Mouse (Mus musculus) kidney, adult 2 months (tissue): Measurements from ENCODE around the gene Glrx. TPM values are rescaled to one million over a fixed set of nuclear protein-coding genes. Genes with fewer than 3 reads are reported as not detected.

Experiments
- DNase-seq: peaks from one replicate; pipeline ENCODE4 v3.0.0; 2021
- H3K27ac ChIP-seq: fragments of 200-500 bp; 2 replicates; pipeline ENCODE4 v1.5.1; 2012; ENCODE audit warnings: low read depth, low read length, control low read depth, inconsistent platforms; ENCODE audit not compliant: insufficient read depth
- H3K27me3 ChIP-seq: fragments of 200-500 bp; replicated peaks from 2 replicates; pipeline ENCODE4 v1.6.1; 2012; ENCODE audit warnings: mild to moderate bottlenecking, moderate library complexity, low read length, inconsistent platforms; ENCODE audit not compliant: control insufficient read depth, insufficient read depth
- H3K36me3 ChIP-seq: fragments of 200-500 bp; 2 replicates; pipeline ENCODE4 v1.6.1; 2012; ENCODE audit warnings: mild to moderate bottlenecking, moderate library complexity, low read length, inconsistent platforms; ENCODE audit not compliant: control insufficient read depth, insufficient read depth
- H3K4me1 ChIP-seq: fragments of 200-500 bp; 2 replicates; pipeline ENCODE4 v1.6.1; 2011; ENCODE audit warnings: low read length; ENCODE audit not compliant: control insufficient read depth, insufficient read depth
- H3K4me3 ChIP-seq: fragments of 200-500 bp; 2 replicates; pipeline ENCODE4 v1.5.1; 2011; ENCODE audit warnings: mild to moderate bottlenecking, low read depth, low read length, control low read depth; ENCODE audit not compliant: insufficient read depth
- CTCF ChIP-seq: fragments of 200-500 bp; conservative IDR thresholded peaks from 2 replicates; pipeline ENCODE4 v1.5.1; 2011; ENCODE audit warnings: low read depth, mild to moderate bottlenecking, control low read depth, low read length, moderate library complexity, mixed read lengths; ENCODE audit not compliant: insufficient read depth, insufficient read length
- POLR2A ChIP-seq: fragments of 200-500 bp; IDR thresholded peaks from one replicate; pipeline ENCODE4 v1.6.1; 2011; ENCODE audit warnings: low read depth, low read length, control low read depth
- WGBS: fragments of 180-500 bp; shearing (Covaris S2); methylation state at CpG from one replicate; pipeline ENCODE4 v1.1.7; 2018; 5-methylcytosine and 5-hydroxymethylcytosine counted together
- polyA plus RNA-seq: library from polyadenylated mRNA; depleted of rRNA; stranded (reverse); fragments of >200 nt; gene quantifications from 2 replicates; pipeline ENCODE4 v1.2.3, GENCODE M21; 2012; rRNA removed

Gene Glrx
- 47.1 and 56.4 TPM in 2 replicates for polyA plus RNA-seq

DNA sequence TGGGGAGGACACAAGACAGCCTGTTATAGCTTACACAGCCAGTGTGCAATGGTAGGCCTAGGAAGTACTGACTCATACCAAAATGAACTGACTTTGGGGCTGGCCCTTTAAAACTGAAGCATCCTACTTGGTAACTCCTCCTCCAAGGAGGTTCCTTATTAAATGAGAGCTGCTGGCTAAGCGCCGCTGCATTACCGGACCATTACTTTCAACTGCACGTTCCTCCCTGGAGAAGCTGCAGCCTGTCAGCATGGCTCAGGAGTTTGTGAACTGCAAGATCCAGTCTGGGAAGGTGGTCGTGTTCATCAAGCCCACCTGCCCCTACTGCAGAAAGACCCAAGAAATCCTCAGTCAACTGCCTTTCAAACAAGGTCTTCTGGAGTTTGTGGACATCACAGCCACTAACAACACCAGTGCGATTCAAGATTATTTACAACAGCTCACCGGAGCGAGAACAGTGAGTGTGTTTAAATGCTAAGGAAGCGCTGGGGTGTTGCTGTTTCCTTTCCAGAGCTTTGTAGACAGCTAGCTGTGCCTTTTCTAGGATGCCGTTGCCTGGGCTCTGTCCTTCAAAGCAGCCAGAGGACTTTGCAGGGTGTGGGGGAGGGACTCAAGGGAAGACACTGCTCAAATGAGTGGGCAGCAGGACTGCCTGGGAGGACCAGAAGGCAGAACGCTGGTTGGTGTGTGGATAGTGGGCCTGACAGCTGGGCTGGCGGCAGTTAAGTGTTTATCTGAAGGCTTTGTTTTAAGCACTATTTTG is at the start of gene Glrx:
Gene Glrx (plus strand): TSS at position 150 of the 763 bp plus-strand sequence.
- H3K27ac ChIP-seq: peak within 1 kb of the TSS; percentile 88
- H3K36me3 ChIP-seq: no peaks in the 10 kb centered on the region
- peaks cover 17% of the 10 kb centered on the region; the same call in 1 of the 2 replicates for H3K4me1 ChIP-seq
- no peaks in the 10 kb centered on the region for H3K27me3 ChIP-seq
- DNase-seq: peak; percentile 93
- WGBS: 1% methylated on average over 12 of the region's 12 CpGs
- TF ChIP-seq CTCF: 0 out of 2 replicates have a peak, but pooled peaks have one; percentile 1
- peak; percentile 78 for TF ChIP-seq POLR2A
- peak within 1 kb of the TSS; percentile 89 for H3K4me3 ChIP-seq

DNA sequence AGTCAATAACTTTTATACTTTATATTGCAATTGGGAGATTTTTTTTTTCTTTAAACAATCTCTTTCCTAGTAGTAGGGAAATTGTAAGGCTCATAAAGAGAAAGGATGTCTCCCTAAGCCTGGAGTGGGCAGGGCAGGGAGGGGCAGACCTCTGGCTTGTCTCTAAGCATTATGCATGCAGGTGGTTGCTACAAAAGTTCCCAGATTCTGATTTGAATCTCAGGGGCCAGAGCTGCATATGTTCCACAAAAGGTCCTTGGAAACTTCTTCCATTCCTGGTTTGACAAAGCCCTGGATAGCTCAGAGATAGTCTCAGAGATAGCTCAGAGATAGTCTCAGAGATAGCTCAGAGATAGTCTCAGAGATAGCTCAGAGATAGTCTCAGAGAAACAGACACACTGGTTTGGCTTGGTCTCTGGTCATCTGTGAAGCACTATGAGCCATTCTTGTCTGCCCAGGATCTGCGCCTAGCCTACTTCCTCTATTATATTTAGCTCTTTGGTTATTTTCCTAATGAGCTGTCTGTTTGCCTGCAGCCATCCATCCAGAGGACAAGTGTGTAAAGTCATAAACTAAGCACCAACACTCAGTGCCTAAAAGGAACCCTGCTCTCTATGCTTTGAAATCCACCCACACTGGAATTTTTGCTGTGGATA is 49.0 kb upstream of the Glrx start:
- Histone ChIP-seq H3K27me3 (no peaks in the 10 kb centered on the region), H3K4me1 (no peaks in the 10 kb centered on the region), H3K4me3 (no peak overlapping the region), H3K27ac (no peak overlapping the region), H3K36me3 (no peaks in the 10 kb centered on the region)
- no peak for DNase-seq
- no peak for TF ChIP-seq POLR2A
- TF ChIP-seq CTCF: no peak
- 61% methylated on average over 1 of the region's 1 CpGs for WGBS

DNA sequence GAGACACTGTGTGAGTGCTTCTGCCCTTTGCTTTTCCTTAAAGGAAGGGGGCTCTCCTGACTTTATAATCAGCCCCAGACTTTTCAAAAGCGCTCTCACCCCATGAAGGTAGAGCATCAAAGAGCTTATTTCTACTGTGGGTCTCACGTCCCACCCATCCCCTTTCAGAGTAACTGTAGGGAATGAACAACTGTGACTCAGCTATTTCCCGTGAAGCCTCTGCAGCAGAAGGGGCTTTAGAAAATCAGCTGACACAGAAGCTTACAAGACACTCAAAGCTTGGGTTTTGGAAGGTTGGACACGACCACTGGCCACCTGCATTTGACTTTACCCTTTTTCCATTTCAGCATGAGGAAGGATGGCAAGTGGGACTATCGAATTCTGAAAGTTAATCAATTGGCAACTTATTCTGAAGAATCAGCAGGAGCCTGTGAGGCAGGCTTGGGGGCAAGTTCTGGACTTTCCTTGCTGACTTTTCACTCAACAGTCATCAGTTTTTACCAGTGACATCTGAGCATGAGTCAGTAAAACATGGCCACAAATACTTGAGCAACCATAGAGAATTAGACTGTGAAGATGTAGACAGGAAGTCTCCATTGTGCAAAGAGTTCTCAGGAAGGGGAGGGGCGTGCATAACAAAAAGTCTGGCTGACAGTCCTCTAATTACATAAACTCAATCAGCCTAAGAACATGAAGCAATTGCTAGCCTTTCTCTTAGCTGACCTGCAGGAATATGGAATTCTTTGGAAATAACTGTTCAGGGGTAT is 45.6 kb upstream of the Glrx start:
- H3K27me3 ChIP-seq: no peaks in the 10 kb centered on the region
- no peak overlapping the region for H3K4me3 ChIP-seq
- H3K27ac ChIP-seq: no peak overlapping the region
- no peak for TF ChIP-seq CTCF
- no peak for TF ChIP-seq POLR2A
- 78% methylated on average over 6 of the region's 6 CpGs for WGBS
- no peak for DNase-seq
- peaks cover 6% of the 10 kb centered on the region; the same call in 1 of the 2 replicates for H3K4me1 ChIP-seq
- H3K36me3 ChIP-seq: no peaks in the 10 kb centered on the region

DNA sequence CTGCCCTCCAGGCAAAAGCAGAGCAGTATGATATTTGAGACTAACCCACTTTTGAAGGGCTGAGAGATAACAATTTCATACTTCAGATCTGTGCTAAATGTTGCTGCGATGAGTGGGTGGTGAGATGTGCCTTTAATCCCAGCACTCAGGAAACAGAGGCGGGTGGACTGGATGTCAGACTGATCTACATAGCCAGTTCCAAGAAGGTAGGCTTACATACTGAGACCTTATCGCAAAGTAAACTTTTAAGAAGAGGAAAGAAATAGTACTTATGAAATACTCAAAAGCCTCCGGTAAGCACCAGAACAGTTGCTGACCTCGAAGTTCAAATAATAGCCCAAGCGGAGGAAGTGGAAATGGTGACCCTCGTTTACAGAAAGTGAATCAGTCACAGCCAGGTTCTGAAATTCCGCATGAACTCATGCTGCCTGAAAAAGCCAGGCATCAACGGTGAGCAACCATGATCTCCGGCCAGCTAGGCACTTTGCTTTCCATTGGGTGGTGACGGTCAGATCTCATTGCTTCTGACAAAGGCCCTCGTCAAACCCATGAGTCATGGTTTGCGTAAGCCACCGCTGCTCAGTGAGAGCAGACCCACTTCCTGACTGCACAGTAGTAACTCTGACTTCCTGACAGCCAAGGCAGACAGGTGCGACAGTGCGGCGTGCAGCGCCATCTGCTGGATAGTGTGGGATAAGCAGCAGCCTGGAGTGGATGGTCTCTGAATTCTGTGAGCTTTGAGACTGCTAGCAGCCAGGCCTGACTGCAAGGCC is 42.1 kb upstream of the Glrx start:
- WGBS: 14% methylated on average over 18 of the region's 18 CpGs
- DNase-seq: peak; percentile 96
- no peak overlapping the region for H3K27ac ChIP-seq

DNA sequence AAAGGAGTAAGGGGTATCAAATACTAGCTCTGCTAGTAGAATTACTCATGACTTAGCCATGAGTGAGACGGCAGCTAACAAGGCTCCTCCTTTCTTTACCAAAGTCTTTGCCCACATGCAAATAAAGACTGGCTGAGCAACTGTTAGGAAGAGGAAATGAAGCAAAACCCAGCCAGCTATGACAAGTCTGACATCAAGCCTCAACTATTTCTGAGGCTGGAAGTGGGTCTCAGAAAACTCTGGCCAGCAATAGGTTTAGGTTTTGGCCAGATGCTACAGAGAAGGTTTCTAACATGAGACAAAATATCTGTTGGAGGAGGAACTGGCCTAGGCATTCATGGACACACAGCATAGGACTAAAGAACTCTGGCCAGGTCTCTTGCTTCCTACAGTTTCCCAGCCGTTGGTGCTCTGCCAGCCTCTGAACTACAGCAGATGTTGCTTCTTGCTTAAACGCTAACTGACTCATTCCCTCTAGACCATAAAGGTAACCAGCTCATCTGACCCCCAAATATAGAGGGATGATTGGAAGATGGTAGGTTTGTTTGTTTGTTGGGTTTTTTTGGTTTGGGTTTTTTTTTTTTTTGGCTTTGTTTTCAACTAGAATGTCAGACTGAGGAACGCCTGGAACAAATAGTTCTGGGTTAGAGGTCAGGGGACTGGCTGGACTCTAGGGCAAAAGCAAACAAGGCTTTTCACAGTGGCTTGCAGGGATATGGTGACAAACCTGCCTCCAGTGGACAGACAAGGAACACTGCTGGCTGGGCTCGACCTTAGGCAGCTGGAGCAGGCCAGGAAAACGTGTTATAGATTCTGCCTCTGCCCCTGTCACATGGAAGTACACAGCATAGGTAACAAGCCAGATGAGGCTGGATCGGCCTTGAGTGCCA is 41.0 kb upstream of the Glrx start:
- peak overlapping the region; percentile 55; the same call in 1 of the 2 replicates for H3K27ac ChIP-seq
- H3K27me3 ChIP-seq: no peaks in the 10 kb centered on the region
- peak; percentile 76 for DNase-seq
- 41% methylated on average over 7 of the region's 7 CpGs for WGBS
- H3K36me3 ChIP-seq: no peaks in the 10 kb centered on the region
- no peak overlapping the region for H3K4me3 ChIP-seq
- TF ChIP-seq POLR2A (no peak), CTCF (peak; percentile 67)
- H3K4me1 ChIP-seq: peaks cover 7% of the 10 kb centered on the region; the same call in 1 of the 2 replicates

More for the DNA sequence above, 42.1 kb upstream of the Glrx start:
- Histone ChIP-seq H3K4me3 (peak overlapping the region; percentile 25), H3K4me1 (peaks cover 7% of the 10 kb centered on the region; the same call in 1 of the 2 replicates), H3K27me3 (no peaks in the 10 kb centered on the region), H3K36me3 (no peaks in the 10 kb centered on the region)
- TF ChIP-seq CTCF (peak; percentile 100; the same call in 1 of the 2 replicates), POLR2A (no peak)

DNA sequence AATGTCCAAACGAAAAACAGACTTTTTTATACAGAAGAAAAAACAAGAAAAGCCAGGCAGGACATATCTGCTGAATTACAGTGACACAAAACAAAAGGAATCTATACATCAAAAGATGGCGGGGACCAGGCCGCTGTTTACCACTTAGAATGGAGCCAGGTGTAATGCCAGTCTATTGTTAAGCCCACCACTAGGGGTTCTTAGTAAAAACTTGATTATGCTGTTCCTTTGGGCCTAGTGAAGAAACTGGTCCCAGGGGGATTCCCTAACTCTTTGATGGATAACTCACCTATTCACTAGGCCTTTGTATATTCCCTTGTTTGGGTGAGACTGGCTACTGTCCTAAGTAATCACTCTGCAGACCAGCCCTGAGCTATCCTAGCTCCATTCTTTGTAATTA is 40.2 kb upstream of the Glrx start:
- Histone ChIP-seq H3K4me1 (peaks cover 7% of the 10 kb centered on the region; the same call in 1 of the 2 replicates), H3K4me3 (no peak overlapping the region), H3K27ac (no peak overlapping the region), H3K36me3 (no peaks in the 10 kb centered on the region), H3K27me3 (no peaks in the 10 kb centered on the region)
- no peak for TF ChIP-seq CTCF
- 84% methylated on average over 3 of the region's 3 CpGs for WGBS
- DNase-seq: no peak
